Mouse (Mus musculus) neural tube, embryonic 15.5 days (tissue): ENCODE measurements at regions not wholly inside any gene's neighbourhood (a gene's known extent, or its start where the extent isn't known, plus 50 kb on each side); places are given as distances from the start of the nearest gene placed in this dataset.
"Not testable (repeated sequence)": the region's sequence is repeated elsewhere in the genome, so short reads cannot be mapped to it uniquely, and the experiment has no call there.

Source experiments
- ATAC-seq: fragments of 200-750 bp; cut with Nextera tagmentation; 2 replicates; pipeline ENCODE4 v1.8.0; 2017; ENCODE audit warnings: mild to moderate bottlenecking, moderate TSS enrichment, moderate library complexity; ENCODE audit not compliant: low FRiP score
- H3K27ac ChIP-seq: fragments of 300-500 bp; sonication (generic); replicated peaks from 2 replicates; pipeline ENCODE4 v1.5.1; 2015; ENCODE audit warnings: mild to moderate bottlenecking, inconsistent platforms
- H3K27me3 ChIP-seq: fragments of 300-500 bp; sonication (generic); replicated peaks from 2 replicates; pipeline ENCODE4 v1.6.1; 2015; ENCODE audit warnings: inconsistent platforms
- H3K36me3 ChIP-seq: fragments of 300-500 bp; sonication (generic); 2 replicates; pipeline ENCODE4 v1.6.1; 2015; ENCODE audit warnings: inconsistent platforms
- H3K4me1 ChIP-seq: fragments of 300-500 bp; sonication (generic); 2 replicates; pipeline ENCODE4 v1.6.1; 2015; ENCODE audit warnings: inconsistent platforms
- H3K4me2 ChIP-seq: fragments of 300-500 bp; sonication (generic); 2 replicates; pipeline ENCODE4 v1.6.1; 2015; ENCODE audit warnings: inconsistent platforms, mild to moderate bottlenecking, moderate library complexity
- H3K4me3 ChIP-seq: fragments of 300-500 bp; sonication (generic); replicated peaks from 2 replicates; pipeline ENCODE4 v1.5.1; 2015; ENCODE audit warnings: mild to moderate bottlenecking, inconsistent platforms
- H3K9ac ChIP-seq: fragments of 300-500 bp; sonication (generic); replicated peaks from 2 replicates; pipeline ENCODE4 v1.6.1; 2015; ENCODE audit warnings: mild to moderate bottlenecking, inconsistent platforms
- H3K9me3 ChIP-seq: fragments of 300-500 bp; sonication (generic); replicated peaks from 2 replicates; pipeline ENCODE4 v1.6.1; 2016; ENCODE audit warnings: inconsistent platforms
- WGBS: fragments of 180-500 bp; shearing (Covaris S2); methylation state at CpG from one replicate; pipeline ENCODE4 v1.1.7; 2015; ENCODE audit warnings: mixed read lengths; 5-methylcytosine and 5-hydroxymethylcytosine counted together

DNA sequence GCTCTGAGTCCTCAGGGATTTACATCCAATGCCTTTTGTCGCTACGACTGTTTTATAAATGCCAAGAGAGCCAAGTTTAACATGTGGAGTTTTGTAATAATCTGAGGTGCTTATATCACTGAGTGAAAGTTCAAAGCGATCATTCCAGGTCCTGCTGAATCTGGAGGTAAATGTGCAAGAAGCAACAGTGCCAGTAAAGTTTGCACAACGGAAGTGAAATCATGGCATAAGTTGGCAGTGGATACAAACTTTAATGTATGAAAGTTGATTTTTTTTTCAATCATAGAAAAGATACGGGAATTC lies 786.8 kb upstream of the Pou3f3 start:
- no peaks in the 10 kb centered on the region for H3K4me1 ChIP-seq
- H3K9me3 ChIP-seq = no peaks in the 10 kb centered on the region
- no peak overlapping the region for H3K27ac ChIP-seq
- no peaks in the 10 kb centered on the region for H3K36me3 ChIP-seq
- no peak for ATAC-seq
- H3K9ac ChIP-seq = no peak overlapping the region
- 92% methylated on average over 5 of the region's 5 CpGs for WGBS
- H3K4me3 ChIP-seq = no peak overlapping the region
- no peak overlapping the region for H3K4me2 ChIP-seq
- H3K27me3 ChIP-seq = no peaks in the 10 kb centered on the region

DNA sequence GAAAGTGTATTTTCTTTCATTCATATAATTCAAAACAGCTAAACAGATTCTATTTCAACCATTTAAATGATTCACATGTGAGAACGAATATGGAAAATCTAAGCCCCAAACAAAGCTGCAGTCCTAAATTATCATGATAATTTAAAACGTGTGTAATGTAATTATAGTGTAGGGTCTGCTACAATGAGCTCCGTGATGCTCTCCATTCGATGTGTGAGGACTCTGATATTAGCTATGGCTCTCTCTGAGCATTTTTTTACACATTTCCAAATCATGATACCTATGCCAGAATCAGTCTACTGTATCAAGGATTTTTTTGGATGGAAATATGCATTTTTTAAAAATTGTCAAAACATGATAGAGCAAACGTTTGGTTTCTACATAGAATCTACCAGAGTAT lies 785.8 kb upstream of the Pou3f3 start:
- Histone ChIP-seq H3K4me1 (no peaks in the 10 kb centered on the region), H3K9ac (no peak overlapping the region)
- ATAC-seq = no peak

GRCm38 (mm10) chr1:41916730-41917347 lies 778.7 kb upstream of the Pou3f3 start:
- Histone ChIP-seq H3K4me3 (no peak overlapping the region), H3K4me1 (0 out of 2 replicates have a peak, but pooled peaks cover 6% of the 10 kb centered on the region), H3K36me3 (no peaks in the 10 kb centered on the region), H3K9me3 (no peaks in the 10 kb centered on the region), H3K9ac (no peak overlapping the region), H3K4me2 (no peak overlapping the region), H3K27ac (no peak overlapping the region), H3K27me3 (no peaks in the 10 kb centered on the region)
- WGBS = 46% methylated on average over 4 of the region's 4 CpGs
- no peak for ATAC-seq

More for the DNA sequence above, 785.8 kb upstream of the Pou3f3 start:
- Histone ChIP-seq H3K36me3 (no peaks in the 10 kb centered on the region), H3K4me2 (no peak overlapping the region), H3K27ac (no peak overlapping the region), H3K27me3 (no peaks in the 10 kb centered on the region), H3K4me3 (no peak overlapping the region), H3K9me3 (no peaks in the 10 kb centered on the region)
- WGBS = 81% methylated on average over 5 of the region's 5 CpGs

- not testable (repeated sequence) for H3K4me2 ChIP-seq, H3K9ac ChIP-seq, H3K4me1 ChIP-seq, ATAC-seq, H3K4me3 ChIP-seq, H3K27me3 ChIP-seq, H3K36me3 ChIP-seq, H3K9me3 ChIP-seq, H3K27ac ChIP-seq
- WGBS = 90% methylated on average over 5 of the region's 5 CpGs
Observed at GRCm38 (mm10) chr1:41917807-41918206, 777.8 kb upstream of the Pou3f3 start.

DNA sequence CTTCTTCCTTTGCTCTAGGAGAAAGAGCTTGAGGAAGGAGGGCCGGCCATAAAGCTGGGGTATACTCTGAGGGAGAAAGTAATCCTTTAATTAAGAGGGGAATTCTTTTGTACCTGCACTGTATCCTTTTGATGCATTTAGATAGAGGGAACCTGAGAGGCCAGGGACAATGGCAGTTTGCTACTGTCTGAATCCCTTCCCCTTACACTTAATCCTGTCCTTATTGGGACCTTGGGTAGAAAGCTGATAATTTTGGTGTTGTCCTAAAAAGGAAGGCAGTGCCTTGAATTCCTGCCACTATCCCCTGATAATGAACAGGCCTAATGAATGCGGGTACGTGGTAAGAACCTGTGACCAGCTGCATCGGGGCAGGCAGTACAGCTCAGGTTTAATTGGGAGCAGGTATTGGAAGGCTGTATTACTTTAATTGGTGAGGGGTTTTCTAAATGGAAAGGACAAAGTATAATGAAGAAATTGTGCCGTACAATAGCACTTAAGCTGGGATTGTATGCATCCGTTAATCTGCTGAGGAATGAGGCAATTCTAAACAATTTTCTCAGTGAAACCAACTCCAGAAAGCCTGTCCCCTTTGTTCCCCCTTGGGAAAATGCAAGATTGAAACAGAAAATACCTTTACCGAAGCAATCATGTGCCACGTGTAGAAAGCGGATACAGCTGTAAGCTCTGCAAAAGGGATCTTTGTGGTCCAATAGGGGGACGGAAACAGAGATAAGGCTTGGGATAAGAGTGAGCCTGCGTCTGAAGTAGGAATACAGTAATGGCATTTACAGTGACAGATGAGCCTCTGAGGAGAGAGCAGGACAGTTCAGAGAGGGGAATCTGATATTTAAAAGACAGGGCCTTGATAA lies 776.9 kb upstream of the Pou3f3 start:
- no peak for ATAC-seq
- Histone ChIP-seq H3K9me3 (no peaks in the 10 kb centered on the region), H3K4me1 (0 out of 2 replicates have a peak, but pooled peaks cover 6% of the 10 kb centered on the region), H3K27me3 (no peaks in the 10 kb centered on the region), H3K4me2 (no peak overlapping the region), H3K36me3 (no peaks in the 10 kb centered on the region), H3K27ac (no peak overlapping the region), H3K9ac (no peak overlapping the region), H3K4me3 (no peak overlapping the region)
- 56% methylated on average over 11 of the region's 11 CpGs for WGBS

DNA sequence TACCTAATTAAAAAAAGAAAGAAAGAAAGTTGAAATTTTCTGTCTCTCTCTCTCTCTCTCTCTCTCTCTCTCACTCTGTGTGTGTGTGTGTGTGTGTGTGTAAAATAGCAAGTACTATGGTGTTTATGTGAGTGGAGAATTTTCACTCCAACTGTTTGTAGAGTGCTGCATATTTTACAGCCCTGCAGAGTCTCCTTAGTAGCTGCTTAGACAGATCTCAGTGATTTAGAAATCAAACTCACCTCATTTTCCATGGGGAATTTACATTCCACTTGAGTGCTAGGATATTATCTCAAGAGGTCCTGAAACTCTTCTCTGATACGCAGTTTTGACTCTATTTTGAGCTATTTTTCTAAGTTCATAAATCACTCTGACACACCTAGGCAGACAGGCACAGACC lies 761.8 kb upstream of the Pou3f3 start:
- H3K9me3 ChIP-seq = no peaks in the 10 kb centered on the region
- no peaks in the 10 kb centered on the region for H3K36me3 ChIP-seq
- 47% methylated on average over 1 of the region's 1 CpGs for WGBS
- no peak for ATAC-seq
- no peak overlapping the region for H3K4me2 ChIP-seq
- peaks cover 2% of the 10 kb centered on the region; the same call in 1 of the 2 replicates for H3K4me1 ChIP-seq
- no peaks in the 10 kb centered on the region for H3K27me3 ChIP-seq
- H3K27ac ChIP-seq = no peak overlapping the region
- H3K9ac ChIP-seq = no peak overlapping the region
- no peak overlapping the region for H3K4me3 ChIP-seq

- H3K4me1 ChIP-seq = peaks cover 2% of the 10 kb centered on the region; the same call in 1 of the 2 replicates
- no peaks in the 10 kb centered on the region for H3K27me3 ChIP-seq
- no peak overlapping the region for H3K9ac ChIP-seq
- no peak overlapping the region for H3K27ac ChIP-seq
- no peaks in the 10 kb centered on the region for H3K36me3 ChIP-seq
- no peak for ATAC-seq
- H3K4me3 ChIP-seq = no peak overlapping the region
- H3K9me3 ChIP-seq = no peaks in the 10 kb centered on the region
- 42% methylated on average over 7 of the region's 7 CpGs for WGBS
- no peak overlapping the region for H3K4me2 ChIP-seq
Observed at GRCm38 (mm10) chr1:41935912-41936478, 759.6 kb upstream of the Pou3f3 start.

GRCm38 (mm10) chr1:41960982-41961381 lies 734.6 kb upstream of the Pou3f3 start:
- Histone ChIP-seq H3K27me3 (no peaks in the 10 kb centered on the region), H3K4me1 (no peaks in the 10 kb centered on the region), H3K4me3 (no peak overlapping the region), H3K36me3 (no peaks in the 10 kb centered on the region), H3K9me3 (no peaks in the 10 kb centered on the region), H3K27ac (no peak overlapping the region), H3K9ac (no peak overlapping the region), H3K4me2 (no peak overlapping the region)
- WGBS = 68% methylated on average over 2 of the region's 2 CpGs
- ATAC-seq = no peak

- ATAC-seq = no peak
- Histone ChIP-seq H3K27me3 (no peaks in the 10 kb centered on the region), H3K27ac (no peak overlapping the region), H3K9ac (no peak overlapping the region), H3K9me3 (no peaks in the 10 kb centered on the region), H3K36me3 (no peaks in the 10 kb centered on the region), H3K4me1 (no peaks in the 10 kb centered on the region), H3K4me3 (no peak overlapping the region), H3K4me2 (no peak overlapping the region)
- WGBS = 79% methylated on average over 5 of the region's 5 CpGs
Observed at GRCm38 (mm10) chr1:41981545-41981944, 714.0 kb upstream of the Pou3f3 start.

GRCm38 (mm10) chr1:42006235-42006634 lies 689.3 kb upstream of the Pou3f3 start:
- WGBS = 87% methylated on average over 6 of the region's 6 CpGs
- no peaks in the 10 kb centered on the region for H3K27me3 ChIP-seq
- no peak overlapping the region for H3K4me2 ChIP-seq
- no peak for ATAC-seq
- no peaks in the 10 kb centered on the region for H3K4me1 ChIP-seq
- no peaks in the 10 kb centered on the region for H3K36me3 ChIP-seq
- H3K4me3 ChIP-seq = no peak overlapping the region
- no peak overlapping the region for H3K9ac ChIP-seq
- H3K9me3 ChIP-seq = no peaks in the 10 kb centered on the region
- H3K27ac ChIP-seq = no peak overlapping the region

DNA sequence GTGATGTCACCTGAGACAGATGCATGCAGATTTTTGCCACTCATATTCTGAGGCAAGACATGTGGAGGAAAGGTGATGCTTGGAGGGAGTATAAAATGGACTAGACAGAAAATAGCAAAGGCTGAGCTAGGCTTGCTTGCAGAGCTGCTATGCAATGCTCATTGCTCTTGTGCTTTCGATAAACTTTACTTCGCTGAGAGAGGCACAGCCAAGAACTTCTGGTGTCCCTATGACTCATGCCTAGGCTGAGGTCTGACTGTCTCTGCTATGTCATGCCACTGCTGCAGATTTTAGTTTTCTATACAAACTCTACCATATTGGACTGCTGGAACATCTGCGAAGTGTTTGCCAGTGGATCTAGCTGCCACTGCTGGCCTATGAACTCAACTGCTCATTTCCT lies 687.5 kb upstream of the Pou3f3 start:
- no peak for ATAC-seq
- Histone ChIP-seq H3K36me3 (no peaks in the 10 kb centered on the region), H3K4me1 (no peaks in the 10 kb centered on the region), H3K4me3 (no peak overlapping the region), H3K9me3 (no peaks in the 10 kb centered on the region), H3K27ac (no peak overlapping the region), H3K27me3 (no peaks in the 10 kb centered on the region), H3K9ac (no peak overlapping the region), H3K4me2 (no peak overlapping the region)
- WGBS = 93% methylated on average over 3 of the region's 3 CpGs

GRCm38 (mm10) chr1:42012911-42013310 lies 682.7 kb upstream of the Pou3f3 start:
- Histone ChIP-seq H3K36me3 (no peaks in the 10 kb centered on the region), H3K9ac (no peak overlapping the region), H3K4me3 (no peak overlapping the region), H3K4me2 (no peak overlapping the region), H3K4me1 (no peaks in the 10 kb centered on the region), H3K9me3 (no peaks in the 10 kb centered on the region), H3K27ac (no peak overlapping the region), H3K27me3 (no peaks in the 10 kb centered on the region)
- 85% methylated on average over 3 of the region's 3 CpGs for WGBS
- no peak for ATAC-seq
